Mouse (Mus musculus) liver, embryonic 14.5 days (tissue): Measurements from ENCODE around the gene Dpf2. TPM values are rescaled to one million over a fixed set of nuclear protein-coding genes. Genes with fewer than 3 reads are reported as not detected.

ENCODE experiments used
- ATAC-seq: fragments of 200-750 bp; cut with Nextera tagmentation; 2 replicates; pipeline ENCODE4 v1.8.0; 2017; ENCODE audit warnings: moderate number of reproducible peaks, mild to moderate bottlenecking, moderate library complexity; ENCODE audit not compliant: insufficient read depth
- DNase-seq, 3 experiments: peaks; one replicate each; pipeline ENCODE4 v3.0.0-alpha.2; 2012 to 2013; ENCODE audit warnings: low read depth in 3 of 3, low spot score in 3 of 3
- H3K27ac ChIP-seq: fragments of 300-500 bp; sonication (generic); 2 replicates; pipeline ENCODE4 v1.5.1; 2014; ENCODE audit warnings: moderate library complexity, mild to moderate bottlenecking, control low read depth, inconsistent platforms
- H3K27me3 ChIP-seq: fragments of 300-500 bp; sonication (generic); 2 replicates; pipeline ENCODE4 v1.6.1; 2014; ENCODE audit warnings: mild to moderate bottlenecking, low read length, moderate library complexity; ENCODE audit not compliant: control insufficient read depth, insufficient read depth
- H3K36me3 ChIP-seq: fragments of 300-500 bp; sonication (generic); replicated peaks from 2 replicates; pipeline ENCODE4 v1.6.1; 2014; ENCODE audit warnings: low read depth; ENCODE audit not compliant: control insufficient read depth, insufficient read depth
- H3K4me1 ChIP-seq, 2 experiments: fragments of 200-500 bp in 1 of 2; fragments of 300-500 bp in 1 of 2; sonication (generic) in 1 of 2; replicated peaks; 2 replicates each; pipeline ENCODE4 v1.6.1; 2012 to 2014; ENCODE audit warnings: antibody characterized with exemption in 1 of 2, inconsistent platforms in 1 of 2, low read length in 1 of 2; ENCODE audit not compliant: control insufficient read depth in 2 of 2, insufficient read depth in 2 of 2
- H3K4me2 ChIP-seq: fragments of 300-500 bp; sonication (generic); 2 replicates; pipeline ENCODE4 v1.6.1; 2014; ENCODE audit warnings: low read depth, mild to moderate bottlenecking, control low read depth, moderate library complexity
- H3K4me3 ChIP-seq, 2 experiments: fragments of 200-500 bp in 1 of 2; fragments of 300-500 bp in 1 of 2; sonication (generic) in 1 of 2; 2 replicates each; pipeline ENCODE4 v1.5.1; 2012 to 2014; ENCODE audit warnings: low read depth in 2 of 2, low read length in 2 of 2, mild to moderate bottlenecking in 2 of 2, control low read depth in 1 of 2, inconsistent platforms in 1 of 2, moderate library complexity in 1 of 2; ENCODE audit not compliant: insufficient read depth in 1 of 2
- H3K9ac ChIP-seq: fragments of 300-500 bp; sonication (generic); replicated peaks from 2 replicates; pipeline ENCODE4 v1.6.1; 2014; ENCODE audit warnings: mild to moderate bottlenecking, control low read depth, moderate library complexity
- H3K9me3 ChIP-seq: fragments of 300-500 bp; sonication (generic); 2 replicates; pipeline ENCODE4 v1.6.1; 2016; ENCODE audit warnings: low read length, mixed read lengths; ENCODE audit not compliant: control insufficient read depth
- CTCF ChIP-seq: IDR thresholded peaks from 2 replicates; pipeline ENCODE4 v1.5.1; 2016; ENCODE audit warnings: antibody characterized with exemption, low read depth, control low read depth
- EP300 ChIP-seq: IDR thresholded peaks from 2 replicates; pipeline ENCODE4 v1.6.1; 2016; ENCODE audit warnings: antibody characterized with exemption, low read depth
- WGBS: fragments of 180-500 bp; shearing (Covaris S2); extraction: QIAGEN DNeasy Blood & Tissue Kit; methylation state at CpG from one replicate; pipeline ENCODE4 v1.1.7; 2014; ENCODE audit not compliant: insufficient replicate concordance; 5-methylcytosine and 5-hydroxymethylcytosine counted together
- polyA plus RNA-seq, 2 experiments: library from polyadenylated mRNA; depleted of rRNA in 1 of 2; stranded (reverse) in 1 of 2; unstranded in 1 of 2; fragments of >200 nt; fragmentation: Nextera tagmentation in 1 of 2; extraction: Ambion mirVana in 1 of 2; gene quantifications; 2 replicates each; pipeline versions ENCODE4 v1.2.1 to v1.2.3; 2012 to 2014

Dpf2 gene
- polyA plus RNA-seq, 2 experiments: 35.3 to 45.1 TPM

DNA sequence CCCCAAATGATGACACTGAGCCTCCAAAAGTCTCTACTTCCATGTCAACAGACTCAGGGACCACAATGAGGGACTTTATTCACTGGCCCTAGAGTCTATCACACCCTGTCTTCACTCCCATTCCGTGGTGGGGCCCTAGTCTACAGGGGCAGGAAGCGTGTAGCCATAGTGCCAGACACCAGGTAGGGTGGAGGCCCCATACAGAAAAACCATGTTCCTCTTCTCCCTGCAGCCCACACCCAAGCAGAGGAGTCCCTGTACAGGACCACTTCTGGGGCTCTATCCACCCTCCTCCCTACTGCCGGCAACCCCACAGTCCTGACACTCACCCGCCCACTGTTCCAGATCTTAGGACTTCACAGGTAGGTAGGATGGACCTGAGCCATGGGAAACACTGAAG lies 40.3 kb downstream of the Dpf2 start:
- H3K4me3 ChIP-seq: no peak overlapping the region

DNA sequence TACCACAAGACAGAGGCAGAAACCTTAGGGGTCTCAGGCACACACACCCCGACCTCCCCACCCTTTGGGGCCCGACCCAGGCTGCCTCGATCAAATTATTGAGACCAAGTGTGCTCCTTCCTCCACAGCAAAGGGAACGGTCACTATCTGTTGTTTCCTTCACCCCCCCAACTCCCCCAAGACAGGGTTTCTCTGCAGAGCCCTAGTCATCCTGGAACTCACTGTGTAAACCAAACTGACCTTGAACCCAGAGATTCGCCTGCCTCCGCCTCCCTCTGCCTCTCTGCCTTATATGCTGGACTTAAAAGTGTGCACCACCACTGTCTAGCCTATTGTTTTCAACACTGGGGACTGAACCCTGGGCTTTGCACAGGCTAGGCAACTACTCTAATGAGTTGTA lies 41.1 kb downstream of the Dpf2 start:
- DNase-seq: no peak
- H3K27ac ChIP-seq: no peak overlapping the region
- WGBS: 31% methylated on average over 6 of the region's 6 CpGs

More for the DNA sequence above, 40.3 kb downstream of the Dpf2 start:
- WGBS: 35% methylated on average over 4 of the region's 4 CpGs
- Histone ChIP-seq H3K27ac (no peak overlapping the region), H3K4me1 (peaks cover 10 to 25% of the 10 kb centered on the region in 2 experiments), H3K36me3 (no peaks in the 10 kb centered on the region; the same call in 1 of the 2 replicates), H3K9ac (no peak overlapping the region), H3K9me3 (no peaks in the 10 kb centered on the region), H3K27me3 (no peaks in the 10 kb centered on the region), H3K4me2 (no peak overlapping the region; the same call in 1 of the 2 replicates)
- TF ChIP-seq EP300 (no peak), CTCF (no peak)
- no peak for DNase-seq
- no peak for ATAC-seq

DNA sequence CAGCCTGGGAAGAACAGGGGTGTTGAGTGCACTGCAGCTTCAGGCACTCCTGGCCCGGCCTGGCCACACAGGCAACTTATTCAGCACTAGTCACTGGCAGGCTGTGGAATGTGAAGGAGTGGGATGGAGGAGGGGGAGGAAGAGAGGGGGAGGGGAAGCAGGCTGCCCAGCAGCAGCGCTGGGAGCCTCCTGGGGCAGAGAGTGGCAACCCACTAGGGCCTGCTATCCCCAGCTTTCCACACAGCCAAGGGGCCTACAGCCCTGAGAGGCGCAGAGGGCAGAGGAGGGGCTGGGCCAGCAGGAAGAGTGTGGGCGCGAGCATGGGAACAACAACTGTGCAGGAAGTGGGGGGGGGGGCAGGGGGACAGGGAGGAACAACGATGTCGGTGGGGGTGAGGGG lies 41.5 kb downstream of the Dpf2 start:
- TF ChIP-seq EP300: no peak
- TF ChIP-seq CTCF: no peak
- H3K4me2 ChIP-seq: 0 out of 2 replicates have a peak overlapping the region, but pooled peaks have one; percentile 14
- no peak overlapping the region for H3K4me3 ChIP-seq
- H3K36me3 ChIP-seq: no peaks in the 10 kb centered on the region; the same call in 1 of the 2 replicates
- H3K4me1 ChIP-seq: peaks cover 10 to 24% of the 10 kb centered on the region in 2 experiments
- no peak overlapping the region for H3K27ac ChIP-seq
- no peak overlapping the region for H3K9ac ChIP-seq
- DNase-seq: no peak
- ATAC-seq: 0 out of 2 replicates have a peak, but pooled peaks have one; percentile 9
- no peaks in the 10 kb centered on the region for H3K27me3 ChIP-seq
- no peaks in the 10 kb centered on the region for H3K9me3 ChIP-seq
- 28% methylated on average over 7 of the region's 7 CpGs for WGBS

More for the DNA sequence above, 41.1 kb downstream of the Dpf2 start:
- no peak for ATAC-seq
- Histone ChIP-seq H3K4me1 (peaks cover 10 to 24% of the 10 kb centered on the region in 2 experiments), H3K9me3 (no peaks in the 10 kb centered on the region), H3K27me3 (no peaks in the 10 kb centered on the region), H3K9ac (no peak overlapping the region), H3K4me3 (no peak overlapping the region), H3K4me2 (no peak overlapping the region), H3K36me3 (no peaks in the 10 kb centered on the region; the same call in 1 of the 2 replicates)
- TF ChIP-seq EP300 (no peak), CTCF (no peak)

DNA sequence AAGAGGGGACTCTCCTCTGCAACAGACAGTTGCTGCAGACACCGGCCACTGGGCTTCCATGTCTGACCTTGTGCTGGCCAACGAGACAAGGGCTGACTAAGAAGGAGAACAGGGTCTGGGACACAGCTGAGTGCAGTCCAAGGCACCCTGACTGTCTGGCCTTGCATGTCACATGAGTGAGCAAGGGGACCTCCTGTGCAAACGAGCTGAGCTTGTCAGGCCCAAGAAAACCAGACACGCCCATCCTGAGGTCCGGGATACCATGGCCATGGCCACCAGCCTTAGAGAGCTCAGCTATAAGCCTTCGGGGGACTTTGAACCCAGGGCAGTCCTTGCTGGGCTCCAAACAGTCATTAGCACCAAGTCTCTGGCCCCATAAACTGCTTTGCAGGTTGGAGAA lies 44.7 kb downstream of the Dpf2 start:
- no peak overlapping the region for H3K9ac ChIP-seq
- no peaks in the 10 kb centered on the region for H3K27me3 ChIP-seq
- H3K4me1 ChIP-seq: peaks cover under 1 to 5% of the 10 kb centered on the region in 2 experiments; a peak in 1 of 4 replicates
- ATAC-seq: no peak
- H3K4me3 ChIP-seq: no peak overlapping the region
- H3K36me3 ChIP-seq: no peaks in the 10 kb centered on the region; the same call in 1 of the 2 replicates
- no peak for DNase-seq
- no peak overlapping the region for H3K4me2 ChIP-seq
- H3K27ac ChIP-seq: no peak overlapping the region
- no peaks in the 10 kb centered on the region for H3K9me3 ChIP-seq
- TF ChIP-seq EP300 (no peak), CTCF (no peak)
- 71% methylated on average over 6 of the region's 6 CpGs for WGBS

DNA sequence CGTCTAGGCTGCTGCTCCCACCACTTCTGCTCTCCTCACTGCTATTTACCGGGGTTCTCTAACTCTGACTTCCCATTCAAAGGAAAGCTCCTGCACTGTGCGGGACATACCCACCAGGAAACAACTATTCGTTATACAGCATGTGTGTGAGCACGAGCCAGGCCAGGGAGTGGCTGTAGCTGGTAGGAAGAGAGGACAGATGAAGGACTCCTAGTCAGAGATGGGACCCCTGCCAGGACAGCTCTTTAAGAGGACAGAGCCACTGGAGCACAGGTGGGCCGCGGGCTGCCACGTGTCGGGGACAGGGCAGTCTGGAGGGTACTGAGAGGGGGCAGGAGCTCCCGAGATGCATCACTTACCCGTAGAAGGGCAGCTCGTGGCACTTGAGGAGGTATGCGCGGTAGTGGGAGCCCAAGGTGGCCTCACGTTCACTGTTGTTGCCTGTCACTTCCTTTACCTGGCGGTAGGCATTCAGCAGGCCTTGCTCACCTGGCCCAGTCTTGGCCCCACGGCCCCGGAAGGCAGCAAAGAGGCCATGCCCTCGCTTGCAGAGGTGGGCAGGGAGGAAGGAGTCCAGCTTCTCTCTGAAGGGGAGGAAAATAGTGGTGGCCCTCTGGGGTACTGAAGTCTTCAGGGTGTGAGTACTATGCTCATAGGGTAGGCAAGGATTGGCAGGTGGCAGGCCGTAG lies 48.0 kb downstream of the Dpf2 start:
- peaks cover 14% of the 10 kb centered on the region for H3K36me3 ChIP-seq
- no peaks in the 10 kb centered on the region for H3K27me3 ChIP-seq
- no peak for TF ChIP-seq EP300
- no peak for TF ChIP-seq CTCF
- H3K4me3 ChIP-seq: no peak overlapping the region
- H3K27ac ChIP-seq: no peak overlapping the region
- DNase-seq (no peak), ATAC-seq (no peak)
- no peaks in the 10 kb centered on the region for H3K4me1 ChIP-seq
- H3K4me2 ChIP-seq: no peak overlapping the region
- H3K9ac ChIP-seq: no peak overlapping the region
- WGBS: 87% methylated on average over 20 of the region's 20 CpGs
- no peaks in the 10 kb centered on the region for H3K9me3 ChIP-seq
